Mouse (Mus musculus) left cerebral cortex, postnatal 14 days (tissue): ENCODE measurements at regions not wholly inside any gene's neighbourhood (a gene's known extent, or its start where the extent isn't known, plus 50 kb on each side); places are given as distances from the start of the nearest gene placed in this dataset.
"Not testable (repeated sequence)": the region's sequence is repeated elsewhere in the genome, so short reads cannot be mapped to it uniquely, and the experiment has no call there.

ENCODE experiments used
- DNase-seq, 2 experiments: peaks; one replicate each; pipeline ENCODE4 v3.0.0; 2021 to 2022; ENCODE audit warnings: low spot score in 2 of 2, mixed read lengths in 1 of 2
- intact Hi-C: fragments of 180-260 bp; cut with DNase I; formaldehyde crosslinking; loops from one replicate; pipeline ENCODE4 v1.15.1; 2025

DNA sequence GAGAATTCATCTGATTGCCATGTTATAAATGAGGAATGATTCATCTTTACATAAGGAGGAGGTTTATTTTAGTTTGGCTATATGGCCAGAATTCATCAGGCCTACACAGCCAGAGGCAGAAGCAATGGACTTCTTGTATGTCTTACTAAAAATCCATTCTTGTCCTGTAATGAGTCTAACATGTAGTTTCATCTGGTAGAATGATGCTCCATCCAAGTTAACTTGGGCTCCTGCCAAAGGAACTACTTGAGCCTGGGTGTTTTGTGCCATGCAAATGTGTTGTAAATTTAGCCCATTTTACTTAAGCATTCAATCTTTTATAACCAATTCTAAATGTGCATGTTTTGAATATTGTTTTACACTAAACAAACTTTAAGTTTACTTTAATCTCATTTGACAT is 462.9 kb upstream of the Pom121l12 start:
- DNase-seq, result peak in 1 of 2 experiments; percentile 7
- intact Hi-C loops, result no loop called here

DNA sequence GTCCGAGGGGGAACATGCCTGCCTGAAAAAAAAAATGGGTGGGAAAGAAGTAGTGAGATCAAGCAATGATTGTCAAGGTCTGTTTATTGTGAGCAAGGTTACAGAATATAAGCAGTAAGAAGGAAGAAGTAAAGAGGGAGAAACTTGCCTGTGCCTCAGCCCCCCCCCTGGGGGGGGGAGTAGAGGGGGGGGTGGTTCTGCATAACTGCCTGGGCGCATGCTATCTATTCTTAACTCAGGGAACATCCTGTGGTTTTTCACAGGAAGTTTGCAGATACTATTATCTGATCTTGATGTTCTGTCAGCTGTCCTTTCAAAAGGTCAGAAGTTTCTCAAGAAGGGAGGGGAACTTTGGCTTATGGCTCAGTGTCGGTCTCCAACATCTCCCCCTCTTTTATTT is 456.7 kb upstream of the Pom121l12 start:
- DNase-seq, intact Hi-C loops: not testable (repeated sequence)

DNA sequence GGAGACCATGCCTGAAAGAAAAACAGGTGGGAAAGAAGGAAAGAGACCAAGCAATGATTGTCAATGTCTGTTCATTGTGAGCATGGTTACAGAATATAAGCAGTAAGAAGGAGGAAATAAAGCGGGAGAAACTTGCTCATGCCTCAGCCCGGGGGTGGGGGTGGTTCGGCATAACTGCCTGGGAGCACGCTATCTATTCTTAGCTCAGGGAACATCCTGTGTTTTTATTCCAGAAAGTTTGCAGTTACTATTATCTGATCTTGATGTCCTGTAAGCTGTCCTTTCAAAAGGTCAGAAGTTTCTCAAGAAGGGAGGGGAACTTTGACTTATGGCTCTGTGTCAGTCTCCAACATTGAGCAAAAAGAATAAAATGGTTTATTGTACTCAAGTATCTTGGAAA is 451.4 kb upstream of the Pom121l12 start:
- DNase-seq, result no peak
- intact Hi-C loops, result no loop called here

- DNase-seq, result no peak
- intact Hi-C loops, result no loop called here
These were observed 439.7 kb upstream of the Pom121l12 start for GRCm38 (mm10) chr11:14159366-14159765.

- DNase-seq, result no peak
These were observed 429.6 kb upstream of the Pom121l12 start for GRCm38 (mm10) chr11:14169478-14169877.

GRCm38 (mm10) chr11:14174594-14174993 is 424.5 kb upstream of the Pom121l12 start:
- intact Hi-C loops, result no loop called here
- DNase-seq, result no peak

More at GRCm38 (mm10) chr11:14169478-14169877, 429.6 kb upstream of the Pom121l12 start:
- intact Hi-C loops, result no loop called here

DNA sequence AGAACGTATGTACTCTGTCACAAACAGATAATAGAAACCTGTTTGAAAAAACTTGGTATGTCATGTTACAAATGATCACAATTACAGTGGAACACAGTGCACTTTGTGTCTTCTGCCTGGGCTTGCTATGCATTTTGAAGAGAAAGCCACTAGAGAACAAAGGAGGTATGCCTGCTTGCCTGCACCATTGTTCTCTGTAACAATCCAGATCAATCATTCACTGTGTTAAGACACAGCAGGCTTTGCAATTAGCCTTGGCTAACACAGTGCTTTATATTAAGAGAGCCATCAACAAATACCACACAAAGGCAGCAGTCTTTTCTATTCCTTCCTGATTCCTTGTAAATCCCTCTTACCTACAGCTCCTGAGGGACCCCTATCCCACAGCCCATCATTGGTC is 417.1 kb upstream of the Pom121l12 start:
- intact Hi-C loops, result no loop called here

DNA sequence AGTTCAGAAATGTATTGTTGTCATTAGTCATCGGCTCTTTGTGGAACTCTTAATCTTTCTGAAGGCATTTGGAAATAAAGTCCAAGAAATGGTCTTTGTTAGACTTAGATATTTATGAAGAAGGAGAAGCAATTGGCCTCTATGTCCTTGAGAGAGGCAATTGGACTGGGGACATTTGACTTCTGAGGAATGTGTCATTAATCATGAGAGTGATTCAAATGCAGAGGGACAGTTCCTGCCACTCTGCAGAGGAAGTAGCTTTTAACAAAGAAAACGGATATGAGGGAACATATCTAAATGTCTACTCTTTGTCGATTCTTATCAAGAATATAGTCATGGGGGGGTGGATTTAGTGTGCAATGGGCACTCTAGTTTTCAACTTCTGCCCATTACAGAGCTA is 416.6 kb upstream of the Pom121l12 start:
- intact Hi-C loops, result no loop called here
- DNase-seq, result no peak

More for the DNA sequence above, 417.1 kb upstream of the Pom121l12 start:
- no peak for DNase-seq

GRCm38 (mm10) chr11:14183258-14183968 is 415.7 kb upstream of the Pom121l12 start:
- DNase-seq, result no peak
- intact Hi-C loops, result no loop called here

DNA sequence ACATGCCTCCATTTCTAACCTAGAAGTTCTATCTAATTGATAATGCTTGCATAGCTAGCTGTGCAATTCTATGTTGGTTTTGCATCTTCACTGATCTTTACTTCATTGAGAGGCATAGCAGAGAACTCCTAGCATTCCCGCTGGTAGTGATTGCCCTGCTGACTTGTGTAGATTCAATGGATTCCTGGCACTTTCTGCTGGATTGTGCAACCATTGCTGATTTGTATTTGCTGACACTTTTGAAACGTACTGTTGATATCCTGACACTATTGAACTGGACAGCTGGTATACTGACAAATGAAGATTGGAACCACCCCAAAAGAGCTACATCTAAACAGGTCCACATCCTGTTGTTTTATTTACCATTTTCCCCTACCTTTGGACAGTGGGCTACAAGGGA is 404.0 kb upstream of the Pom121l12 start:
- no peak for DNase-seq
- intact Hi-C loops, result no loop called here
